Mouse (Mus musculus): ENCODE results near the gene Kmt2c. TPM values are rescaled to one million over a fixed set of nuclear protein-coding genes. Genes with fewer than 3 reads are reported as not detected.
"Not testable (repeated sequence)": the region's sequence is repeated elsewhere in the genome, so short reads cannot be mapped to it uniquely, and the experiment has no call there.

The Kmt2c gene
- total RNA-seq, 2 experiments from 2014 or later: 55.0 to 78.4 TPM

DNA sequence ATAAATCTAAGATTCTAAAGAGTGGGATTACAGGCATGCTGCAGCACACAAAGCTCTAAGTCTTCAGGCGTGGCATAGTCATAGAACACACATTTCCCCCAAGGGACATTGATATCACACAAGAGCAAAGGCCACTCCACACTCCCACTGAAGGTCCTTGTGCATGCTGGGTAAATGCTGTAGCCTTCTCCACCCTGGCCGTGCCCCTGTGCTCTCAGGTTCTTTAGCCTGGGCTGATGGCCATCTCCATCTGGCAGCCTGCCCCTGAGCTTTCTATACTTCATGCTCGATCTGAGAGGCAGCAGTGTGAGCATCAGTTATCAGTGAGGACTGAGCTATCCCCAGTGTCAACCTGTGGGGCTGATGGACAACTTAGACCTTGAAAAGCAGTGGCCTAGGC, 21.2 kb upstream of the Kmt2c start:
- intact Hi-C loops (cut with DNase I): no loop called here
- DNase-seq (ENCODE audit: low spot score in 2 of 2): no peak

DNA sequence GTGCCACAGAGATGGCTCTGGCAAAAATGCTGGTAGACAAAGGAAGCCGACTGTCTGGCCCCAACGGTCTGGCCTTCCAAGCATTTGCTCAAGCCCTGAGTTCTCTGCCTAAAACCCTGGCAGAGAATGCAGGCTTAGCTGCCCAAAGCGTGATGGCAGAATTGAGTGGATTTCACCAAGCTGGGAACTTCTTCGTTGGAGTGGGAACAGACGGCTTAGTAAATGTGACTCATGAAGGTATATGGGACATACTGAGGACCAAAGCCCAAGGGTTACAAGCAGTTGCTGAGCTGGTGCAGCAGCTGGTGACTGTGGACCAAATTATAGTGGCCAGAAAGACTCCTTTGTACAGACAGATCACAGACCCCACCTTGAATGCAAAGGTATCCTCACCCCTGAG, 19.0 kb upstream of the Kmt2c start:
- intact Hi-C loops (cut with DNase I): no loop called here
- DNase-seq (ENCODE audit: low spot score in 2 of 2): no peak

DNA sequence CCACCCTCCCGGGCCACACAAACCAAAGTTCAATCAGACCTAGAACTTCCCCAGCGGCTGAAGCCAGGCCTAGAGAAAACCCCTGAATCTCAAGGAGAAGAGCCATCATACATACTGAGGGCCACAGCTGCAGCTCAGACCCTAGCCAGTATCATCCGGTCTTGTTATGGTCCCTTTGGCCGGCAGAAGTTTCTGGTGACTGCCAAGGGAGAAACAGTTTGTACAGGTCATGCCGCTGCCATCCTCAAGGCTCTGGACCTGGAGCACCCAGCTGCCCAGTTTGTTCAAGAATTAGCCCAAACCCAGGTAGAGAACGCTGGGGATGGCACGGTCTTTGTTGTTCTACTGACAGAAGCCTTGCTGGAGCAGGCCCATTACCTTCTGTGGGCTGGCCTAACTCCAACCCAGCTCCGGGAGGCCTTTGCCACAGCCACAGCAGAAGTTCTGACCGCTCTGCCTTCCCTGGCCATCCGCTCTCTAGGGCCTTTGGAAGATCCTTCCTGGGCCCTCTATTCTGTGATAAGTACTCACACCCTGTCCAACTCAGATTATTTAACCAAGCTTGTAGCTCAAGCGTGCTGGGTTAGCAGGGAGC, 17.8 kb upstream of the Kmt2c start:
- no peak for DNase-seq (ENCODE audit: low spot score in 2 of 2)

DNA sequence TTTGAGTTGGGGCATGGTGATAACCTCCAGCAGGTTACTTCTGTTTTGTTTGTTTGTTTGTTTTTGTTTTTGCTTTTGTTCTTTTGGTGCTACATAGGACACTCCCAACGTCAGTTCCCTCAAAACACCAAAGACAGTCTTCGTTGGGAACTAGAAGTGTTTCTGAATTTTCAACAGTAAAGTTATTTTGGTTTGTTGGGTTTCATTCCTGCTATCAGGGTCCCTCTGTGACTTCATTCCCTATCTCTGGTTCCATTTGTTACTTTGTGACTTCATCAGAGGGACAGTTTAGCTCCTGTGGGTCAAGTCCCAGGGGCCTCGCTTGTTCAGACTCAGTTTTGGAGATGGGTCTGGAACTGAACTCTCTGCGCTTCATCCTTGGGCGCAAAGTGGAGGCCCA, 17.2 kb upstream of the Kmt2c start, which contains the start of gene Cct8l1:
Cct8l1 (plus strand) TSS at position 301 of the 400 bp plus-strand sequence.
- DNase-seq (ENCODE audit: low spot score in 2 of 2): no peak
- intact Hi-C loops (cut with DNase I): no loop called here

More for the DNA sequence above, 17.8 kb upstream of the Kmt2c start:
- intact Hi-C loops (cut with DNase I): no loop called here

DNA sequence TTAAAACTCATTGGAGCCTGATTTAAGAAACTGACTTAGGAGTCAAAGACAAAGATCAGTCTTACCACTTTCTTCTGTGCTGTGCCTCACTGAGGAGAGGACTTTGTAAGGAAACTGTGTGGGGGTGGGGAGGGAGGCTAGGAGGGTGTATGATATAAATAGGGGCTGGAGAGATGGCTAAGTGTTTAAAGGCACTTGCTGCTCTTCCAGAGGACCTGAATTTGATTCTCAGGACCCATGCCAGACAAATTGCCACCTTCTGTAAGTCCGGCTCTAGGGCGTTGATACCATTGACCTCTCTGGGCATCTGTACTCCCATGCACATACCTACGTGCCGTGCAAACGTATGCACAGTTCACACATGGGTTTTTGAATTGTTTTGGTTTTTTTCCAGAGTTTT, 7.5 kb upstream of the Kmt2c start:
- intact Hi-C loops (cut with DNase I): no loop called here
- DNase-seq (ENCODE audit: low spot score in 2 of 2): no peak

DNA sequence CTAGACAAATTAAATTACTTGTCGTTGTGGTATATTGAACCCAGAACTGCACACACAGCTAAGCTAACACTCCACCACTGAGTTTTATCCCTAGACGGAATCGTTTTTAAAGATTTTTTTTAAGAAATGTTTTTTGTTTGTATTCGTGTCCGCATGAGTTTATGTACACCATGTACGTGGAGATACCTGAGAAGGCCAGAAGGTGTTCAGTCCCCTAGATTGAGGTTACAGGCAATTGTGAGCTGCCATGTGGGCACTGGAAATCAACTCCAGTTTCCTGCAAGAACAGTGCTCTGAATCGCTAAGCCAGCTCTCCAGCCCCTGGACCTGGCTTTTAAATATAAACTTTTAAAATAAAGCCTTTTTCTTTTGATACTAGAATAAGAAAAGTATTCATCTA, 2.1 kb upstream of the Kmt2c start:
- intact Hi-C loops (cut with DNase I): no loop called here
- no peak for DNase-seq (ENCODE audit: low spot score in 2 of 2)

DNA sequence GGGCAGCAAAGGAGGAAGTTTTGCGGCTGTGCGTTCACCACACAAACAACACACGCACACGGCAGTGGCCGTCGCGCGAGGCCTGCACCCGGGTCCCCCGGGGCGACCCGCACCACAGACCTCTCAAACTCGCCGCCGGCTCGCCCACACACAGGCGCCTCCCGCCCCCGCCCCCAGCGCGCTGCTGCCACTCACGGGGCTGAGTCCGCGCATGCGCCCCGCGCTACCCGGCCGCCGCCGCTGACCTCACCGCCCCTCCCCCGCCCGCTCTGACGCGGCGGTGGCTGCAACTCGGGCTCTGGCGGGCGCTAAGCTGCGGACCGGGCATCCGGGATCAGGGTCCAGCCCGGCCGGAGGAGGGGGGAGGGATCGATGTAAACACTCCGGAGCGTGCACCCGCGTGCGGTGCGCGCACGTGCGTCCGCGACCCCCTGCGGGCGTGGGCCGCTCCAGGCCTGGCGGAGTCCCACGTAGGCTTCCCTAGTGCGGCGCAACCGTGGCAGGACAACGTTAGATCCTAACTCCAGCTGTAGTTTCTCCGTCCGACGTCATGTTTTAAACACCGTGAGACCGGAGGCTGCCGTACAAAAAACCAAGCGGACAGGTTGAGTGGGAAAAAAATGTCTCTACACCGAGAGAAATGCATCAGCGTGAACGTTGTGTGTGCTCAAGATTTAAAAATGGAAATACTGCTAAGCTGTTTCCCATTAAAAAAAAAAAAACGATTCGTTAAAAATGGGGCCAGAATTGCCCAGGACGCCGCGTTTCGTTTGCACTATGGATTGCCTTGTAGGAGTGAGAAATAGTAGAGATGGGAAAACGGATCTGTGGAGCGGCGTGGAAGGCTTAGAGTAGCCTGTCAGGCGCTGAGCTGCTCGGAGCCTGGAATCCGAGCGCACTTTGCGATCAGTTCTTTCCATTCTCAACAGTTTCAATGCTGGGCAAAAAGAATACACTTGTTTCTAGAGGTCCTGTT, 1.1 kb upstream of the Kmt2c start:
- peak; percentile 97 to 99 for DNase-seq (ENCODE audit: low spot score in 2 of 2)
- intact Hi-C loops (cut with DNase I): loop anchor here (1.0 to 10.0 kb wide), 7 partner anchors 30 to 335 kb away; no protein-coding TSS in a partner anchor

DNA sequence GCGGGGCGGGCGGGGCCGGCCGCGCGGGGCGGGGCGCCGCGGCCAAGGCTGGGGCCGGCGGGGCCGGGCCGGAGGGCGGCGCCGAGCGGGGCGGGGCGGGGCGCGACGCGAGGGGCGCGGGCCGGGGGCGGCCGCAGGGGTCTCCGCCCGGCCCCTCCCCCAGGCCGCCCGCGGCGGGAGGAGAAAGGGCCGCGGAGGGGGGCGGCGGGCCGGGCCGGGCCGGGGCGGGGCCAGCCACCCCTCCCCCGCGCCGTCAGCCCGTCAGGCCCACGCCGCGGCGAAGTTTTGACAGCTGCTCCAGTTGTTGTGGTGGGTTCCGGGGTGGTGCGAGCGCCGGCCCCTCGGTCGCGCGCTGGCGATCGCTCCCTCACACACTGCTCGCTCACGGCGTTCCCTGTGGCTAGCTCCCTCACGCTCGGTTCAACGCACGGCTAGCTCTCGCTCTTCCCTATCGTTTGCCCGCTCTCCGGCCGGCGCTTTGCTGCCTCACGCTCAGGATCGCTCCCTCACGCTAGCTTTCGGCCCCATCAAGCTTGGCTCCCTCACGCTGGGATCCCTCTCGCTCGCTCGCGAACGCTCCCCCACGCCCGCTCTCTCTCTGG, 339 bp upstream of the Kmt2c start:
- intact Hi-C loops (cut with DNase I): loop anchor here (1.0 to 10.0 kb wide), 7 partner anchors 30 to 336 kb away; no protein-coding TSS in a partner anchor
- no peak for DNase-seq (ENCODE audit: low spot score in 2 of 2)

DNA sequence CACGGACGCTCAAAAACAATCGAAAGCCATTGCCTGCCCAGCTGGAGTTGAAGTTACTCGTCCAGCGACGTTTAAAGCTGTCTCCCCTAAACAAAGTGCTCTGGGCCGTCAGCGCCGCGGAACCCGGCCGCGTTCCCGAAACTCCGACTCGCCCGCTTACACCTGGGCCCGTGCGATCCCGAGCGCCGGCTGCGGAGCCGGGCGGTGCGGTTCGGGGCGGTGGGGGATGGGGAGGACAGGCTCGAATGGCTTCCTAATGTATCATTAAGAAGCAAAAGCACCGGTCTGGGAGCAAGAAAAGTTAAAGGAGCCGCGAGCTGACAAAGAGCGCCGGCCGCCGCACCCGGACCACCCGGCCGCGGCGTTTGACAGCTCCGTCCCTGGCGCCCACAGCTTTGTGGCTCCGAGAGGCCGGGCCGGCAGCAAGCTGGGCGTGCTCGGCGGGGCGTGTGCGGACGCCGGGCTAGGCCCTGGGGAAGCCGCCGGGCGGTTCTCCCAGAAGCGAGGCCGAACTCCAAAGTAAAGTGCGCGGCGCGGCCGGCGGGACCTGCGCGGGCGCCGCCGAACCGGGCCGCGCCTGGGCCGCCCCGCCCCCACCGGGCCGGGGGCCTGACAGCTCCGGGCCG, 750 bp downstream of the Kmt2c start:
- intact Hi-C loops (cut with DNase I): loop anchor here (2.0 to 10.0 kb wide), 5 partner anchors 61 to 337 kb away; no protein-coding TSS in a partner anchor
- peak in 1 of 2 experiments; percentile 61 for DNase-seq (ENCODE audit: low spot score in 2 of 2)

DNA sequence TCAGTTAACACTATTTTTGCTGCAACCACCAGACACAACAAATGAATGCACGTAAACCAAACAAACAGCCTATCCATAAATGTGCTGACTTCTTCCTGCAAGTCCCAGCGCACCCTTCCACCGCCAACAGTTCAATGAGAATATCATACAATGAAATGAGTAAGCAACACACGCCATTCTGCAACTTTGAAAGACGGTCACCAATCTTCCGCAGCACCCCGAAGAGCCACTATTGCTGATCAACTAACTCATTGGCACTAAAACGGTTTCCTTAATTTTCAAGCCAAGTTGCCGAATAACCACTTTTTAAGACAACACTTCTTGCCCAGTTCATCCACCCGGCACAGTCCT, 1.2 kb downstream of the Kmt2c start:
- intact Hi-C loops (cut with DNase I): loop anchor here (5.0 to 10.0 kb wide), 4 partner anchors 60 to 337 kb away; no protein-coding TSS in a partner anchor
- peak in 1 of 2 experiments; percentile 9 for DNase-seq (ENCODE audit: low spot score in 2 of 2)

DNA sequence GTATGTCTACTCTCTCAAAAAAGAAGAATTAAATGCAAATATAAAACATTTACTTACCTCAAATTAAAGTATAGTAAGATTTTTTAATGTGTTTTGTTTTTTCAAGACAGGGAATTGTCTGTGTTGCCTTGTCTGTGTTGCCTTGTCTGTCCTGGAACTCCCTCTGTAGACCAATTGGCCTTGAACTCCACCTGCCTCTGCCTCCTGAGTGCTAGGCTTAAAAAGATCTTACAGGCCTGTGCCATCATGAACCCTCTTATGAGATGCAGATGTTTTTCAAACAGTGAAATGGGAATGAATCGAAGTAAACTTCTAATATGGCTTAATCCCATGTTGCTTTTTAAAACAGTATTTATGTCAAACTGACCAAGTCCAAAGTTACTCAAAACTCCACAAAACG, 1.9 kb downstream of the Kmt2c start:
- no peak for DNase-seq (ENCODE audit: low spot score in 2 of 2)
- intact Hi-C loops (cut with DNase I): loop anchor here (5.0 to 10.0 kb wide), 4 partner anchors 59 to 338 kb away; no protein-coding TSS in a partner anchor

DNA sequence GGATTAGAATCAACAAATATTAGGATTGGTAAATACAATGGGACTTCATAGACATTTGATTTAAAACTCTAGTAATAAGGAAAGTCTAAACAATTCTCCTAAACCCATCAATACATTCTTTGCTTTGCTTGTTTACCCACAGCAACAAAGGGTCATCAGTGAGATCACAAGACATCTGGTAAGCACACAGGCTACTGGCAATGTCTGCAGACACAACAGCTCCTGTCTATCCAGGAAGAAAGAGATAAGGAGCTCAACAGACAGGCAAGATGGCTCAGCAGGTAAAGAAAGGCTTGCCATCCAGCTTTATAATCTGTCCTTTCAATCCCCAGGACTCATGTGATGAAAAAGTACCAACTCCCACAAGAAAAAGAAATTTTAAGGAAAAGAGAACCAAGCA, 19.7 kb downstream of the Kmt2c start:
- DNase-seq (ENCODE audit: low spot score in 2 of 2): no peak
- intact Hi-C loops (cut with DNase I): no loop called here

DNA sequence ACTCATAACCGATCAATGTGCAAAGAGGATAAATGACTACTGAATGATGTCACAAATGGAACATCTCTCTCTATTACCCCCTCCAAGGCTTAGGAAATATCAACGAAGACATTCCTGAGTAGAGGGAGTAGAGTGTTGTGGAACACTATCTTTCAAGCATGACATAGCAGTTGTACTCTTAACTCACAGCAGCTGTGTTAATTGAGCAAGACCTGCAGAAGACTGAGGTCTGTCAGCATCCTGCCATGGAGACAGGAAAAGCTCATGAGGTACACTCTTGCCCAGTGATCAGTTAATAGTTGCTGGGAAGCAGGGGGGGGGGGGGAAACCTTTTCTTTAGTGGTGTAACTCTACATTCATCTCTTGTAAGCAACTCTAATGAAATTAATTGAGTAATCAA, 22.8 kb downstream of the Kmt2c start:
- intact Hi-C loops (cut with DNase I): no loop called here
- no peak for DNase-seq (ENCODE audit: low spot score in 2 of 2)

DNA sequence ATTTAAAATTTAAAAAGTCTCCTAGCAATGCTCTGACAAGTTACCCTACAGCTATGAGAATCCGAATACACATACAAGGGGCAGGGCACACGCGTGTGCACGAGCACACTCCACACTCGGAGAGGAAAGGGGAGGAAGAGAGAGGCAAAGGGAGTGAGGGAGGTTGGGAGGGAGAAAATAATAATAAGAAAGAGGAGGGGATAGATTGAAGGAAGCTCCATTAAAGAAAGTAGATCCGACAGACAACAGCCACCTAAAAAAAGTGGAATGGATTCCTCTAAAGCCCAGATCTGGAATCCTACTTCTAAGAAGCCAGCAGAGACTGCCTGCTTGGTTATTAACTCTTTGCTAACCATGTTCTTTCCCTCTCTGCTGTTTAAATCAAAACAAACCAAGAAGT, 26.5 kb downstream of the Kmt2c start:
- no peak for DNase-seq (ENCODE audit: low spot score in 2 of 2)
- intact Hi-C loops (cut with DNase I): no loop called here

DNA sequence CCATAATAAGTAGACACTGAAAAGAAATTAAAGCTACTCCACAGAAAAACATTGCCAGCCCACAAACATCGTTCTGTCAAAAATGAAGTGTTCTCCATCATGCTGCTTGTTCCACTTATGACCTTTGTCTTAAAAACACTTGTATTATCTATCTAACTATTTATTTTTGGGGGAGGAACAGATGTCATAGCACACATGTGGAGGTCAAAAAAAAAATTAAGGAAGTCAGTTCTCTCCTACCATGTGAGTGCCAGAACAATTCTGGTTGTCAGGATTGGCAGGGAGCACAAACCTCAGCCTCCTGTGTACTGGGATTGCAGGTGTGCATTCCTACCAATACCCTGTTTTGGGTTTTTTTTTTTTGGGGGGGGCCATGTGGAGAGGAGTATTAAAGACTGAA, 36.6 kb downstream of the Kmt2c start:
- no peak for DNase-seq (ENCODE audit: low spot score in 2 of 2)
- intact Hi-C loops (cut with DNase I): no loop called here

DNA sequence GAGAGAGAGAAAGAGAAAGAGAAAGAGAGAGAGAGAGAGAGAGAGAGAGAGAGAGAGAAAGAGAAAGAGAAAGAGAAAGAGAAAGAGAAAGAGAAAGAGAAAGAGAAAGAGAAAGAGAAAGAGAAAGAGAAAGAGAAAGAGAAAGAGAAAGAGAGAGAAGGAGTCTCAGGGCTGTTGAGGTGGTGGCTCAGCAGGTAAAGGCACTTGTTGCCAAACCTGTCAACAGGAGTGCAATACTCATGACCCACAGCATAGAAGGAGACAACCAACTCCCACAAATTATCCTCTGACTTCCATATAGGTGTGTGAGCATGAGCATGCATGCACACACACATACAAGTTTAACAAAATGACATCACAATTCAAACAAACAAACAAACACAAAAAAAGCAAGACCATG, 43.2 kb downstream of the Kmt2c start:
- DNase-seq (ENCODE audit: low spot score in 2 of 2); intact Hi-C loops (cut with DNase I): not testable (repeated sequence)

DNA sequence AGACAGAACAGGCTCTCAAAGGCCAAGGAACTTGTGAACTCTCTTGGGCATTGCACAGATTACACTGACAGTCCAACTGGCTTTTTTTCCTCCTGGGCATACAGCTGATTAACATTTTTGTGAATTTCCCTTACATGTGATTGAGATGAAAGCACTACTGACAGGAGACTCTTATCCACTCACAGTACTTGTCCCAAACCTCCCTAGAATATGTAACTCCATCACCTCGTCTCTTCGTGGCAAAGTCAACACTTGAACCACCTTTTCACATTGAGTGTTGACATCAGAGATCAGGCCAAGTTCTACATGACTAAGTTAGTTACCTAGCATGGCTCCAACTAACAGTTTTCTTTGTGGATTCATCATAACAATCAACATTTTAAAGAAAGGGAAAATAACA, 45.9 kb downstream of the Kmt2c start:
- no peak for DNase-seq (ENCODE audit: low spot score in 2 of 2)
- intact Hi-C loops (cut with DNase I): no loop called here

DNA sequence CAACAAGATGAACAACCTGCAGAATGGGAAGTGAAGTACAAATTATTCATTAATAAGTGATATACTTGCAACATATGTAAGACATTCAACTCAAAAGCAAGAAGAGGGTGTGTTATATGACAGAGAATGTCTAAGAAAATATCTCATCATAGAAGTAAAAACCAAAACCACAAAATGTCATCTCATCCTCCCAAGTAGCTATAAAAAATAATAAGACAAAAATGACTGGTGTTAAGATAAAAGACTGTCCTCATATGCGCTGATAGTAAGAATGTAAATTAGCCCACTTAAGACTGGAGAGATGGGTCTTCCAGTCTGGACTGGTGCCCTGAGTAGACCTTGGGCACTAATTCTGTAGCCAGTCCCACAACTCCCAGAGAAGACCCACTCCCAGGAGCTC, 61.1 kb downstream of the Kmt2c start:
- DNase-seq (ENCODE audit: low spot score in 2 of 2): no peak
- intact Hi-C loops (cut with DNase I): loop anchor here (5.0 kb wide), 1 partner anchor 60 kb away; the partner anchor contains the start of gene Kmt2c

DNA sequence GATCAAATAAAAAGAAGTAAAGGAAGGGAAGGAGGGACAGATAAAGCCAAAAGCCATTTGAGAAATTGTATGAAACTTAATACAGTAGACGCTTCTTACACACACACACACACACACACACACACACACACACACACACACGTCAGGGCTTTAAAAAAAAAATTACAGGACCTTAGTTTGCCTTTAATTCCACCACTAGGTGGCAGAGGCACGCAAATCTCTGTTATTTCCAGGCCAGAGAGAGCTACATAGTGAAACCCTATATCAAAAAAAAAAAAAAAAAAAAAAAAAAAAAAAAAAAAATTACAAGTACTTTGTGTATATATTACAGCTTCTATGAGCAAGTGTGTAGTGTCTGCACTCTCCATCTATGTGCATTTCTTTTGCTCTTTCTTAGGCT, 62.5 kb downstream of the Kmt2c start:
- intact Hi-C loops (cut with DNase I): loop anchor here (5.0 kb wide), 1 partner anchor 61 kb away; the partner anchor contains the start of gene Kmt2c
- peak; percentile 22 to 26 for DNase-seq (ENCODE audit: low spot score in 2 of 2)

DNA sequence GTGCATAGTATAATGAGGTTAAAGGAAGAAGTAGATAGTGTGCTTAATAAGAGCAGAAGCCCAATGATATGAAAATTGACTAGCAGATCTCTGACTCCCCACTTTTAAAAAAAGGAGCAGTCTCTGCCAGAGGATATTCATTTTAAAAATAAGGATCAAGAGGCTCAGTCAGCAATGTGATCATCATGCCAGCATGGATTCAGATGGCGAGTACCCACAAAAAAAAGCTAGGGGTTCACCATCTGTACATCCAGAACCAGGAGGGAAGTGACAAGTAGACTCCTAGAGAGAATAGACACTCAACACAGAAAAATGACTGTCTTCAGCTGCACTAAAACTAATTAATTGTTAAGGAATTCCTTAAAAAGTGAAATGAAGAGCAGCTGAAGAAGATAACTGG, 76.0 kb downstream of the Kmt2c start:
- intact Hi-C loops (cut with DNase I): loop anchor here (5.0 to 10.0 kb wide), 2 partner anchors 75 to 412 kb away; partner anchors contain the start of gene Kmt2c
- DNase-seq (ENCODE audit: low spot score in 2 of 2): no peak
